Mouse (Mus musculus) layer of hippocampus, adult 2 months (tissue): ENCODE data around the gene Stab1. TPM values are rescaled to one million over a fixed set of nuclear protein-coding genes. Genes with fewer than 3 reads are reported as not detected.

ENCODE experiments used
- DNase-seq, 2 experiments: peaks; one replicate each; pipeline ENCODE4 v3.0.0; 2022; ENCODE audit warnings: low spot score in 2 of 2
- H3K27ac ChIP-seq: fragments of 200-600 bp; 2 replicates; pipeline ENCODE4 v1.8.1; 2022
- H3K4me3 ChIP-seq: fragments of 200-600 bp; 2 replicates; pipeline ENCODE4 v1.8.1; 2022; ENCODE audit warnings: mild to moderate bottlenecking
- CTCF ChIP-seq: fragments of 200-600 bp; conservative IDR thresholded peaks from 2 replicates; pipeline ENCODE4 v1.8.1; 2022; ENCODE audit warnings: antibody characterized with exemption, mild to moderate bottlenecking, moderate library complexity
- total RNA-seq, 2 experiments: library from RNA; stranded (reverse); gene quantifications; 2 replicates each; pipeline ENCODE4 v1.2.3; 2021

Stab1 gene
- total RNA-seq, 2 experiments from 2014 or later: 23.2 TPM

- no peak for TF ChIP-seq CTCF
- no peak overlapping the region for H3K4me3 ChIP-seq
- no peak for DNase-seq
- peak overlapping the region; percentile 60 for H3K27ac ChIP-seq
Observed at GRCm38 (mm10) chr14:31170963-31171362, 2.5 kb upstream of the Stab1 start.

- Histone ChIP-seq H3K27ac (no peak overlapping the region), H3K4me3 (no peak overlapping the region)
- TF ChIP-seq CTCF: no peak
- DNase-seq: no peak
Observed at GRCm38 (mm10) chr14:31169508-31169907, 1.1 kb upstream of the Stab1 start.

- Histone ChIP-seq H3K27ac (peak overlapping the region; percentile 32; the same call in 1 of the 2 replicates), H3K4me3 (no peak overlapping the region)
- DNase-seq: no peak
- TF ChIP-seq CTCF: no peak
Observed at GRCm38 (mm10) chr14:31166827-31167226, 1.6 kb downstream of the Stab1 start.

- no peak for TF ChIP-seq CTCF
- no peak for DNase-seq
- H3K27ac ChIP-seq: peak overlapping the region; percentile 54; the same call in 1 of the 2 replicates
- H3K4me3 ChIP-seq: no peak overlapping the region
Observed at GRCm38 (mm10) chr14:31165991-31166630, 2.3 kb downstream of the Stab1 start.

- H3K27ac ChIP-seq: no peak overlapping the region
- DNase-seq: no peak
- no peak overlapping the region for H3K4me3 ChIP-seq
- TF ChIP-seq CTCF: no peak
Observed at GRCm38 (mm10) chr14:31165458-31165857, 3.0 kb downstream of the Stab1 start.

GRCm38 (mm10) chr14:31165010-31165409, 3.4 kb downstream of the Stab1 start:
- no peak overlapping the region for H3K4me3 ChIP-seq
- DNase-seq: no peak
- H3K27ac ChIP-seq: no peak overlapping the region
- TF ChIP-seq CTCF: no peak

GRCm38 (mm10) chr14:31164067-31164466, 4.4 kb downstream of the Stab1 start:
- H3K27ac ChIP-seq: no peak overlapping the region
- DNase-seq: no peak
- no peak overlapping the region for H3K4me3 ChIP-seq
- TF ChIP-seq CTCF: no peak

- Histone ChIP-seq H3K27ac (no peak overlapping the region), H3K4me3 (no peak overlapping the region)
- no peak for DNase-seq
- no peak for TF ChIP-seq CTCF
Observed at GRCm38 (mm10) chr14:31161638-31162037, 6.8 kb downstream of the Stab1 start.

GRCm38 (mm10) chr14:31161191-31161590, 7.2 kb downstream of the Stab1 start:
- no peak for DNase-seq
- no peak overlapping the region for H3K27ac ChIP-seq
- H3K4me3 ChIP-seq: no peak overlapping the region
- TF ChIP-seq CTCF: no peak

- DNase-seq: no peak
- Histone ChIP-seq H3K27ac (no peak overlapping the region), H3K4me3 (no peak overlapping the region)
- no peak for TF ChIP-seq CTCF
Observed at GRCm38 (mm10) chr14:31160196-31161150, 8.0 kb downstream of the Stab1 start.

GRCm38 (mm10) chr14:31145694-31146093, 22.7 kb downstream of the Stab1 start:
- TF ChIP-seq CTCF: no peak
- H3K27ac ChIP-seq: no peak overlapping the region
- H3K4me3 ChIP-seq: no peak overlapping the region
- DNase-seq: no peak

GRCm38 (mm10) chr14:31141011-31141410, 27.4 kb downstream of the Stab1 start:
- no peak for DNase-seq
- Histone ChIP-seq H3K27ac (no peak overlapping the region), H3K4me3 (no peak overlapping the region)
- TF ChIP-seq CTCF: no peak

GRCm38 (mm10) chr14:31140141-31140540, 28.3 kb downstream of the Stab1 start:
- no peak for DNase-seq
- TF ChIP-seq CTCF: no peak
- Histone ChIP-seq H3K27ac (no peak overlapping the region), H3K4me3 (no peak overlapping the region)
